Comparison of ENCODE assay signal across 9 mouse cellular contexts in the genomic region with DNA sequence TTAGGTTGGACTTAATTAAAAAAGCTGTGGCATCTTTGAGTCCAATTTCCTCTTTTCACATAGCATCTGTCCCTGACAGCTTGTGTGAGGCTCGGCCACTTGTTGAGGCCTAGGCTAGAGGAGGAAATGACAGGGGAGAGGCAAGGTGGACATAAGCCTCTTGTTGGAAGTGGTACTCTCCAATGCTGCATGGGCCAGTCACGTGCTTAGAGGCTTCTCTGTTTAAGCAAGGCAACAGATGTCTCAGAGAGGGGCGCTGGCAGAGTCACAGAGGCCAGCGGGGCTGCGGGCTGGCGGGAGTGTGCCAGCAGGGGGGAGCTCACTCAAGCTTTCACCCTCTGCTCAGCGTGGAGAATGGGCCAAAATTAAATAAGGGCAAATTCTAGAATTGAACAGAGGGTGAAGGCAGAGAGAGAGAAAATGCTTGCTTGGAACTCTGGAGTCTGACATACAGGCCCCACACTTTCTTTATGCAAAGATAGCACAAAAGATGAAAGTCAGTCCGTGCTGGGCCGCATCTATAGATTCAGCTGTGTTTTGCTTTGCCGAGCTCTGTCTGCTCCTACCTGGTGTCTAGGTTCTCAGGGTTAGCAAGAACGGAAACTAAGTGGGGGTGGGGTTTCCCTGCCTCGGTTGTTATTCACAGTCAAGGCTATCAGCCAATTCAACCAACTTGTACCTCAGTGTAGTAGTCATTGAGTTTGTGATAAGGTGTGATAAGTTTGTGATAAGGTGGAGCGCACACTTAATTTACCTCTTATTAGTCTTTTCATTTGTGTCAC.
DNase-seq lines count a peak whose midpoint lies in the region; ATAC-seq and TF ChIP-seq lines count a peak whose summit lies in the region.
"Had no signal": no experiment of that assay in that cellular context is flagged by ENCODE, and none has a peak within 500 bp of the region (broad histone marks: within the 10 kb centered on the region; RNA-seq: fewer than 3 reads in every experiment).

No protein-coding gene starts in this region.

- H3K4me2 ChIP-seq in heart, embryonic 13.5 days, result peak overlapping the region; percentile 0; the same call in 1 of the 2 replicates
- no peak overlapping the region for H3K4me2 ChIP-seq in forebrain, embryonic 16.5 days (ENCODE audit: low read length)
- no peak overlapping the region for H3K4me2 ChIP-seq in midbrain, embryonic 11.5 days
- H3K4me2 ChIP-seq: liver, embryonic 13.5 days had no signal

- no peak overlapping the region for H3K9ac ChIP-seq in heart, embryonic 13.5 days
- no peak overlapping the region for H3K9ac ChIP-seq in forebrain, embryonic 16.5 days (replicated peaks; ENCODE audit: low read depth, low read length)
- no peak overlapping the region for H3K9ac ChIP-seq in midbrain, embryonic 11.5 days (ENCODE audit: low read length)
- H3K9ac ChIP-seq: liver, embryonic 13.5 days had no signal

- no peaks in the 10 kb centered on the region for H3K27me3 ChIP-seq in heart, embryonic 13.5 days (replicated peaks)
- H3K27me3 ChIP-seq in forebrain, embryonic 16.5 days (replicated peaks; ENCODE audit: control insufficient read depth, insufficient read depth, low read length), result no peaks in the 10 kb centered on the region
- H3K27me3 ChIP-seq in midbrain, embryonic 11.5 days (ENCODE audit: control insufficient read depth, insufficient read depth, low read length), result no peaks in the 10 kb centered on the region
- H3K27me3 ChIP-seq: liver, embryonic 13.5 days had no signal

- no peaks in the 10 kb centered on the region for H3K36me3 ChIP-seq in heart, embryonic 13.5 days
- no peaks in the 10 kb centered on the region for H3K36me3 ChIP-seq in forebrain, embryonic 16.5 days (ENCODE audit: control insufficient read depth, insufficient read depth)
- no peaks in the 10 kb centered on the region for H3K36me3 ChIP-seq in midbrain, embryonic 11.5 days (ENCODE audit: control insufficient read depth, insufficient read depth, low read length)
- H3K36me3 ChIP-seq: liver, embryonic 13.5 days had no signal

- WGBS in heart, embryonic 13.5 days, result 32% methylated on average over 13 of the region's 13 CpGs
- 21% methylated on average over 13 of the region's 13 CpGs for WGBS in forebrain, embryonic 16.5 days
- 24% methylated on average over 13 of the region's 13 CpGs for WGBS in midbrain, embryonic 11.5 days

- no peaks in the 10 kb centered on the region for H3K9me3 ChIP-seq in heart, embryonic 13.5 days
- no peaks in the 10 kb centered on the region for H3K9me3 ChIP-seq in forebrain, embryonic 16.5 days (ENCODE audit: control insufficient read depth, low read length)
- no peaks in the 10 kb centered on the region for H3K9me3 ChIP-seq in midbrain, embryonic 11.5 days (ENCODE audit: control insufficient read depth, low read length)
- H3K9me3 ChIP-seq: liver, embryonic 13.5 days had no signal

- H3K4me3 ChIP-seq in heart, embryonic 13.5 days, result no peak overlapping the region
- no peak overlapping the region for H3K4me3 ChIP-seq in forebrain, embryonic 16.5 days (replicated peaks; ENCODE audit: low read length)
- H3K4me3 ChIP-seq in midbrain, embryonic 11.5 days (ENCODE audit: low read depth, low read length), result no peak overlapping the region
- H3K4me3 ChIP-seq in left cerebral cortex, adult 2 months, result no peak overlapping the region
- H3K4me3 ChIP-seq: liver, embryonic 13.5 days had no signal

- ATAC-seq in heart, embryonic 13.5 days (ENCODE audit: extremely low read depth, insufficient number of reproducible peaks, low FRiP score, low TSS enrichment), result no peak
- ATAC-seq in cerebellum, adult (ENCODE audit: insufficient number of reproducible peaks, low FRiP score, low TSS enrichment), result peak; percentile 94
- peak; percentile 91 for ATAC-seq in forebrain, embryonic 16.5 days
- ATAC-seq in midbrain, embryonic 11.5 days (ENCODE audit: low FRiP score), result peak; percentile 88

- intact Hi-C loops in heart, postnatal 14 days (cut with DNase I), result no loop called here
- intact Hi-C loops in left cerebral cortex, adult 2 months (cut with DNase I), result loop anchor here (5.0 kb wide), 1 partner anchor 78 kb away; no protein-coding TSS in a partner anchor

- no peak for DNase-seq in heart, postnatal 14 days
- peak; percentile 88 for DNase-seq in midbrain, embryonic 11.5 days (ENCODE audit: low spot score, missing footprints)
- DNase-seq in ovary, adult 18-20 months (ENCODE audit: low spot score), result no peak
- no peak for DNase-seq in left cerebral cortex, adult 2 months (ENCODE audit: extremely low spot score in 1 of 2, low spot score in 2 of 2)
- no peak for DNase-seq in adipocyte (ENCODE audit: low spot score)
- DNase-seq: liver, embryonic 13.5 days had no signal

- no peak for TF ChIP-seq CTCF in left cerebral cortex, adult 2 months (IDR thresholded peaks at IDR 0.05)

- peaks cover 14% of the 10 kb centered on the region for H3K4me1 ChIP-seq in heart, embryonic 13.5 days
- peaks cover 18% of the 10 kb centered on the region for H3K4me1 ChIP-seq in forebrain, embryonic 16.5 days (replicated peaks; ENCODE audit: control insufficient read depth, insufficient read depth, low read length)
- H3K4me1 ChIP-seq in midbrain, embryonic 11.5 days (ENCODE audit: control insufficient read depth, insufficient read depth, low read length), result peaks cover 7% of the 10 kb centered on the region; the same call in 1 of the 2 replicates

- H3K27ac ChIP-seq in heart, embryonic 13.5 days (replicated peaks), result no peak overlapping the region
- peak overlapping the region; percentile 62 for H3K27ac ChIP-seq in forebrain, embryonic 16.5 days (ENCODE audit: low read length)
- no peak overlapping the region for H3K27ac ChIP-seq in midbrain, embryonic 11.5 days (ENCODE audit: low read depth, low read length)
- no peak overlapping the region for H3K27ac ChIP-seq in left cerebral cortex, adult 2 months
- H3K27ac ChIP-seq: liver, embryonic 13.5 days had no signal
